Mouse (Mus musculus) bone marrow, adult 2 months (tissue): ENCODE results near the gene Ankrd11.

Experiments
- CTCF ChIP-seq: fragments of 200-500 bp; IDR thresholded peaks from 2 replicates; pipeline ENCODE4 v1.5.1; 2011; ENCODE audit warnings: low read length, control low read depth; ENCODE audit not compliant: control insufficient read depth, insufficient read depth
- POLR2A ChIP-seq: fragments of 200-500 bp; IDR thresholded peaks from 2 replicates; pipeline ENCODE4 v1.6.1; 2011; ENCODE audit warnings: low read depth, mild to moderate bottlenecking, control low read depth, low read length, borderline replicate concordance; ENCODE audit not compliant: control insufficient read depth

DNA sequence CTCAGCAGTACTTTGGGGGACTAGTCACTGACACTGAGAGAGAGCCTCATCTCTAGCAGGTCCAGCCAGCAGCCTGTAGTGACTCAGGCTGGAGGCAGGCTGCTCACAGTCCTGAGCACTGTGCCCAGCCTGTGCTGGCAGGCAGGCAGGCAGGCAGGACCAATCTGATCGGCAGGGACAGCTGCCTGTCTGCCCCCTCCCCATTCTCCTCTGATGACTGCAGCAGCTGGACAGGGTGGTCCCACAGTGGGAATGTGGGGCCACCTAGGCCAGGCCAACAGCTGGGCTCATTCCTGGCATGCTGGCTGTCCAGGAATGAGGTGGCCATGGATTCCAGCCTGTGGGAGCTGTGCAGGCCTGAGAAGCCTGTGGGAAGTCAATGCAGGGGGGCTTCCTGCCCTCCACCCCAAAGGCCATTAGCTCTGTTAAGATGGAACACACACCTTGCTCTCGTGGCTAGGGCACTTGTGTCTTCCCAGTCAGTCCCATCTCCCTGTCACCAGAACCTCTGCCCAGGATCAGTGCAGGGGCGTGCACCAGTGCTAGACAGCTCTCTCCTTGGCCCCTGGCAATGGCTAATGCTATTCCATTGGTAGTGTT lies 191.3 kb downstream of the Ankrd11 start:
- TF ChIP-seq CTCF, result no peak
- no peak for TF ChIP-seq POLR2A
